Mouse (Mus musculus) 416B (cell line): Measurements from ENCODE around the gene Ttc9c.
"Not testable (repeated sequence)": the region's sequence is repeated elsewhere in the genome, so short reads cannot be mapped to it uniquely, and the experiment has no call there.

Experiments
- DNase-seq: peaks from one replicate; pipeline ENCODE4 v3.0.0; 2011; ENCODE audit warnings: low read depth

The Ttc9c gene

GRCm38 (mm10) chr19:8818801-8819595, at the start of gene Ttc9c:
Gene Ttc9c (minus strand): TSS chr19:8819333.
- DNase-seq: peak; percentile 100

- no peak for DNase-seq
Measured at GRCm38 (mm10) chr19:8864265-8864664, 45.1 kb upstream of the Ttc9c start.

- DNase-seq: peak; percentile 61
Measured at GRCm38 (mm10) chr19:8859018-8859417, 39.9 kb upstream of the Ttc9c start.

GRCm38 (mm10) chr19:8857689-8858088, 38.6 kb upstream of the Ttc9c start:
- peak; percentile 74 for DNase-seq

GRCm38 (mm10) chr19:8853117-8853516, 34.0 kb upstream of the Ttc9c start:
- DNase-seq: no peak

- no peak for DNase-seq
Measured at GRCm38 (mm10) chr19:8852236-8852928, 33.2 kb upstream of the Ttc9c start.

- no peak for DNase-seq
Measured at GRCm38 (mm10) chr19:8851639-8852038, 32.5 kb upstream of the Ttc9c start.

- DNase-seq: peak; percentile 44
Measured at GRCm38 (mm10) chr19:8850402-8850901, 31.3 kb upstream of the Ttc9c start, which contains the start of gene Lrrn4cl. Gene Lrrn4cl (plus strand): TSS chr19:8850768.

- no peak for DNase-seq
Measured at GRCm38 (mm10) chr19:8848356-8848755, 29.2 kb upstream of the Ttc9c start.

GRCm38 (mm10) chr19:8844371-8845129, 25.4 kb upstream of the Ttc9c start:
- peak; percentile 83 for DNase-seq

- no peak for DNase-seq
Measured at GRCm38 (mm10) chr19:8842961-8843360, 23.8 kb upstream of the Ttc9c start.

- no peak for DNase-seq
Measured at GRCm38 (mm10) chr19:8841012-8841411, 21.9 kb upstream of the Ttc9c start.

GRCm38 (mm10) chr19:8839908-8840791, 21.0 kb upstream of the Ttc9c start:
- peak; percentile 79 for DNase-seq

- no peak for DNase-seq
Measured at GRCm38 (mm10) chr19:8839103-8839907, 20.2 kb upstream of the Ttc9c start, which contains the start of gene Gng3. Gene Gng3 (minus strand): TSS chr19:8839194.

GRCm38 (mm10) chr19:8838041-8838730, 19.1 kb upstream of the Ttc9c start:
- DNase-seq: no peak

- DNase-seq: no peak
Measured at GRCm38 (mm10) chr19:8837251-8837791, 18.2 kb upstream of the Ttc9c start, which contains the start of gene Bscl2. Gene Bscl2 (plus strand): TSS chr19:8837467.

GRCm38 (mm10) chr19:8836327-8836726, 17.2 kb upstream of the Ttc9c start:
- DNase-seq: not testable (repeated sequence)

GRCm38 (mm10) chr19:8832971-8833370, 13.8 kb upstream of the Ttc9c start:
- DNase-seq: no peak

GRCm38 (mm10) chr19:8831262-8831661, 12.1 kb upstream of the Ttc9c start:
- no peak for DNase-seq
